Mouse (Mus musculus): ENCODE results near the gene Cmas. TPM values are rescaled to one million over a fixed set of nuclear protein-coding genes. Genes with fewer than 3 reads are reported as not detected.
A peak's percentile ranks its signal among the peaks of the same experiment; 100 is the strongest.

Gene Cmas
- polyA plus RNA-seq, 1 experiment from 2014 or later = 85.6 TPM

- no peak overlapping the region for H3K4me3 ChIP-seq (ENCODE audit: low read length)
- H3K4me2 ChIP-seq (replicated peaks; ENCODE audit: low read depth, low read length) = no peak overlapping the region
- no peak for ATAC-seq (ENCODE audit: low FRiP score, low TSS enrichment)
- H3K27me3 ChIP-seq (ENCODE audit: control insufficient read depth, insufficient read depth, low read length) = no peaks in the 10 kb centered on the region
- H3K9ac ChIP-seq (ENCODE audit: low read depth, low read length) = no peak overlapping the region
- no peaks in the 10 kb centered on the region for H3K36me3 ChIP-seq (ENCODE audit: control insufficient read depth, insufficient read depth, low read length)
- H3K9me3 ChIP-seq (ENCODE audit: control insufficient read depth, low read length) = no peaks in the 10 kb centered on the region
- H3K27ac ChIP-seq (ENCODE audit: low read depth, low read length) = no peak overlapping the region
- no peaks in the 10 kb centered on the region for H3K4me1 ChIP-seq (ENCODE audit: control insufficient read depth, insufficient read depth, low read length)
- 86% methylated on average over 8 of the region's 8 CpGs for whole genome bisulfite sequencing
These were observed 34.8 kb upstream of the Cmas start for GRCm38 (mm10) chr6:142721731-142722130.

- Histone ChIP-seq H3K9ac (ENCODE audit: low read depth, low read length) (no peak overlapping the region), H3K9me3 (ENCODE audit: control insufficient read depth, low read length) (no peaks in the 10 kb centered on the region), H3K36me3 (ENCODE audit: control insufficient read depth, insufficient read depth, low read length) (no peaks in the 10 kb centered on the region), H3K27me3 (ENCODE audit: control insufficient read depth, insufficient read depth, low read length) (no peaks in the 10 kb centered on the region), H3K4me1 (ENCODE audit: control insufficient read depth, insufficient read depth, low read length) (no peaks in the 10 kb centered on the region), H3K4me3 (ENCODE audit: low read length) (no peak overlapping the region), H3K4me2 (replicated peaks; ENCODE audit: low read depth, low read length) (no peak overlapping the region), H3K27ac (ENCODE audit: low read depth, low read length) (no peak overlapping the region)
- ATAC-seq (ENCODE audit: low FRiP score, low TSS enrichment) = no peak
- WGBS = 83% methylated on average over 4 of the region's 4 CpGs
These were observed 30.5 kb upstream of the Cmas start for GRCm38 (mm10) chr6:142726032-142726431.

GRCm38 (mm10) chr6:142732567-142733290 is 23.8 kb upstream of the Cmas start:
- H3K36me3 ChIP-seq (ENCODE audit: control insufficient read depth, insufficient read depth, low read length) = no peaks in the 10 kb centered on the region
- no peaks in the 10 kb centered on the region for H3K9me3 ChIP-seq (ENCODE audit: control insufficient read depth, low read length)
- H3K9ac ChIP-seq (ENCODE audit: low read depth, low read length) = no peak overlapping the region
- H3K4me3 ChIP-seq (ENCODE audit: low read length) = no peak overlapping the region
- no peaks in the 10 kb centered on the region for H3K4me1 ChIP-seq (ENCODE audit: control insufficient read depth, insufficient read depth, low read length)
- no peaks in the 10 kb centered on the region for H3K27me3 ChIP-seq (ENCODE audit: control insufficient read depth, insufficient read depth, low read length)
- H3K4me2 ChIP-seq (replicated peaks; ENCODE audit: low read depth, low read length) = no peak overlapping the region
- WGBS = 53% methylated on average over 14 of the region's 14 CpGs
- H3K27ac ChIP-seq (ENCODE audit: low read depth, low read length) = no peak overlapping the region; the same call in 1 of the 2 replicates
- ATAC-seq (ENCODE audit: low FRiP score, low TSS enrichment) = peak; percentile 42

- peak; percentile 55; the same call in 1 of the 2 replicates for ATAC-seq (ENCODE audit: low FRiP score, low TSS enrichment)
- no peaks in the 10 kb centered on the region for H3K36me3 ChIP-seq (ENCODE audit: control insufficient read depth, insufficient read depth, low read length)
- no peaks in the 10 kb centered on the region for H3K9me3 ChIP-seq (ENCODE audit: control insufficient read depth, low read length)
- H3K4me1 ChIP-seq (ENCODE audit: control insufficient read depth, insufficient read depth, low read length) = no peaks in the 10 kb centered on the region
- no peaks in the 10 kb centered on the region for H3K27me3 ChIP-seq (ENCODE audit: control insufficient read depth, insufficient read depth, low read length)
- H3K27ac ChIP-seq (ENCODE audit: low read depth, low read length) = no peak overlapping the region
- H3K9ac ChIP-seq (ENCODE audit: low read depth, low read length) = no peak overlapping the region
- 46% methylated on average over 8 of the region's 8 CpGs for WGBS
- no peak overlapping the region for H3K4me2 ChIP-seq (replicated peaks; ENCODE audit: low read depth, low read length)
- no peak overlapping the region for H3K4me3 ChIP-seq (ENCODE audit: low read length)
These were observed 21.0 kb upstream of the Cmas start for GRCm38 (mm10) chr6:142735302-142736005.

GRCm38 (mm10) chr6:142738225-142738624 is 18.3 kb upstream of the Cmas start:
- ATAC-seq (ENCODE audit: low FRiP score, low TSS enrichment) = no peak
- H3K9me3 ChIP-seq (ENCODE audit: control insufficient read depth, low read length) = no peaks in the 10 kb centered on the region
- no peaks in the 10 kb centered on the region for H3K36me3 ChIP-seq (ENCODE audit: control insufficient read depth, insufficient read depth, low read length)
- no peaks in the 10 kb centered on the region for H3K4me1 ChIP-seq (ENCODE audit: control insufficient read depth, insufficient read depth, low read length)
- H3K4me3 ChIP-seq (ENCODE audit: low read length) = no peak overlapping the region
- WGBS = 95% methylated on average over 2 of the region's 2 CpGs
- no peak overlapping the region for H3K27ac ChIP-seq (ENCODE audit: low read depth, low read length)
- H3K4me2 ChIP-seq (replicated peaks; ENCODE audit: low read depth, low read length) = no peak overlapping the region
- H3K27me3 ChIP-seq (ENCODE audit: control insufficient read depth, insufficient read depth, low read length) = no peaks in the 10 kb centered on the region
- no peak overlapping the region for H3K9ac ChIP-seq (ENCODE audit: low read depth, low read length)

- no peak for ATAC-seq (ENCODE audit: low FRiP score, low TSS enrichment)
These were observed 17.8 kb upstream of the Cmas start for GRCm38 (mm10) chr6:142738637-142739036.

GRCm38 (mm10) chr6:142741763-142742162 is 14.7 kb upstream of the Cmas start:
- 82% methylated on average over 6 of the region's 6 CpGs for WGBS
- H3K27me3 ChIP-seq (ENCODE audit: control insufficient read depth, insufficient read depth, low read length) = no peaks in the 10 kb centered on the region

More at GRCm38 (mm10) chr6:142738637-142739036, 17.8 kb upstream of the Cmas start:
- Histone ChIP-seq H3K27ac (ENCODE audit: low read depth, low read length) (no peak overlapping the region), H3K4me2 (replicated peaks; ENCODE audit: low read depth, low read length) (no peak overlapping the region), H3K27me3 (ENCODE audit: control insufficient read depth, insufficient read depth, low read length) (no peaks in the 10 kb centered on the region), H3K9ac (ENCODE audit: low read depth, low read length) (no peak overlapping the region), H3K4me3 (ENCODE audit: low read length) (no peak overlapping the region), H3K36me3 (ENCODE audit: control insufficient read depth, insufficient read depth, low read length) (no peaks in the 10 kb centered on the region), H3K4me1 (ENCODE audit: control insufficient read depth, insufficient read depth, low read length) (no peaks in the 10 kb centered on the region), H3K9me3 (ENCODE audit: control insufficient read depth, low read length) (no peaks in the 10 kb centered on the region)
- 79% methylated on average over 6 of the region's 6 CpGs for WGBS

GRCm38 (mm10) chr6:142743193-142743592 is 13.3 kb upstream of the Cmas start:
- Histone ChIP-seq H3K9ac (ENCODE audit: low read depth, low read length) (no peak overlapping the region), H3K4me2 (replicated peaks; ENCODE audit: low read depth, low read length) (no peak overlapping the region), H3K4me1 (ENCODE audit: control insufficient read depth, insufficient read depth, low read length) (no peaks in the 10 kb centered on the region), H3K4me3 (ENCODE audit: low read length) (no peak overlapping the region), H3K36me3 (ENCODE audit: control insufficient read depth, insufficient read depth, low read length) (no peaks in the 10 kb centered on the region), H3K27ac (ENCODE audit: low read depth, low read length) (no peak overlapping the region), H3K9me3 (ENCODE audit: control insufficient read depth, low read length) (no peaks in the 10 kb centered on the region), H3K27me3 (ENCODE audit: control insufficient read depth, insufficient read depth, low read length) (no peaks in the 10 kb centered on the region)
- WGBS = 67% methylated on average over 4 of the region's 4 CpGs
- 0 out of 2 replicates have a peak, but pooled peaks have one; percentile 12 for ATAC-seq (ENCODE audit: low FRiP score, low TSS enrichment)

More at GRCm38 (mm10) chr6:142741763-142742162, 14.7 kb upstream of the Cmas start:
- Histone ChIP-seq H3K9ac (ENCODE audit: low read depth, low read length) (no peak overlapping the region), H3K4me1 (ENCODE audit: control insufficient read depth, insufficient read depth, low read length) (no peaks in the 10 kb centered on the region), H3K36me3 (ENCODE audit: control insufficient read depth, insufficient read depth, low read length) (no peaks in the 10 kb centered on the region), H3K9me3 (ENCODE audit: control insufficient read depth, low read length) (no peaks in the 10 kb centered on the region), H3K4me3 (ENCODE audit: low read length) (no peak overlapping the region), H3K27ac (ENCODE audit: low read depth, low read length) (no peak overlapping the region), H3K4me2 (replicated peaks; ENCODE audit: low read depth, low read length) (no peak overlapping the region)
- no peak for ATAC-seq (ENCODE audit: low FRiP score, low TSS enrichment)

- H3K9ac ChIP-seq (ENCODE audit: low read depth, low read length) = no peak overlapping the region
- no peaks in the 10 kb centered on the region for H3K36me3 ChIP-seq (ENCODE audit: control insufficient read depth, insufficient read depth, low read length)
These were observed 11.0 kb upstream of the Cmas start for GRCm38 (mm10) chr6:142745484-142745883.

More at GRCm38 (mm10) chr6:142745484-142745883, 11.0 kb upstream of the Cmas start:
- H3K9me3 ChIP-seq (ENCODE audit: control insufficient read depth, low read length) = no peaks in the 10 kb centered on the region
- no peak overlapping the region for H3K27ac ChIP-seq (ENCODE audit: low read depth, low read length)
- no peak overlapping the region for H3K4me2 ChIP-seq (replicated peaks; ENCODE audit: low read depth, low read length)
- WGBS = 90% methylated on average over 5 of the region's 5 CpGs
- H3K4me1 ChIP-seq (ENCODE audit: control insufficient read depth, insufficient read depth, low read length) = no peaks in the 10 kb centered on the region
- no peaks in the 10 kb centered on the region for H3K27me3 ChIP-seq (ENCODE audit: control insufficient read depth, insufficient read depth, low read length)
- no peak for ATAC-seq (ENCODE audit: low FRiP score, low TSS enrichment)
- H3K4me3 ChIP-seq (ENCODE audit: low read length) = no peak overlapping the region
